Mouse (Mus musculus): Measurements from ENCODE around the gene Rhox2a.
"Not testable (repeated sequence)": the region's sequence is repeated elsewhere in the genome, so short reads cannot be mapped to it uniquely, and the experiment has no call there.

Rhox2a gene

DNA sequence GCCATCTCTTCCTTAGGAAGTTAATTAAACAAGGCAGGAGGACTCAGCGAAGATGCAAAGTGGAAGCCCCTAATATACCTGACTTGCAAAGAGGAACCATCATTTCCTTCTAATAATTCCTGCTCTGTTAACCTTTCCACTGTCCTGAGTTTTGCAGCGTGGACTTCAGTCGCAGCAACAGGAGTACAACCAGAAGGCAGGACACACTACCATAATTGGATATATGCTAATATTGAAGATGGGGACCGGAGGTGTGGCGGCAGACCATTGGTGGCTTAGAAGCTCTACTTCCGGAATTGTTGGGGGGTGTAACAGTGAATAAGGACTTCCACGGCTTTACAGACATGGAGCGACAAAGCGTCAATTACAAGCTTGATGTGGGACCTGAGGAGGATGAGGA is at the start of gene Rhox2a:
Rhox2a (plus strand) TSS at position 301 of the 400 bp plus-strand sequence.
- DNase-seq: not testable (repeated sequence)

GRCm38 (mm10) chrX:37198676-37199075 is 46.1 kb upstream of the Rhox2a start:
- no peak for DNase-seq

- DNase-seq: no peak
These were observed 33.8 kb upstream of the Rhox2a start, which contains the start of gene Gm9 for GRCm38 (mm10) chrX:37210941-37211340. TSS of gene Gm9 (minus strand) at chrX:37211041.

DNA sequence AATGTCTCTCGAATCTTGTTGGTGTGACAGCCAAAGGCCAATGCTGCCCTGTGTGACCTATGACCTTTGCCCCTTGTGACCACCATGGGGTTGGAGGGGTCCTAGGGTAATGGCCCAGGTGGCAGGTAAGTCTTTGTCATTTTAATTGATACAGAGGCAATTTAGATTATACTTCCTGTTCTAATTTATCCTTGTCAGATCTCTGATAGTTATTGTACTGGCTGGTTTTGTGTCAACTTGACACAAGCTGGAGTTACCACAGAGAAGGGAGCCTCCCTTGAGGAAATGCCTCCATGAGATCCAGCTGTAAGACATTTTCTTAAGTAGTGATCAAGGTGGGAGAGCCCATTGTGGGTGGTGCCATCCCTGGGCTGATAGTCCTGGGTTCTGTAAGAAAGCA is 22.6 kb upstream of the Rhox2a start, which contains the start of gene Rhox1:
Rhox1 (minus strand) TSS at position 101 of the 400 bp plus-strand sequence.
- DNase-seq: not testable (repeated sequence)

DNA sequence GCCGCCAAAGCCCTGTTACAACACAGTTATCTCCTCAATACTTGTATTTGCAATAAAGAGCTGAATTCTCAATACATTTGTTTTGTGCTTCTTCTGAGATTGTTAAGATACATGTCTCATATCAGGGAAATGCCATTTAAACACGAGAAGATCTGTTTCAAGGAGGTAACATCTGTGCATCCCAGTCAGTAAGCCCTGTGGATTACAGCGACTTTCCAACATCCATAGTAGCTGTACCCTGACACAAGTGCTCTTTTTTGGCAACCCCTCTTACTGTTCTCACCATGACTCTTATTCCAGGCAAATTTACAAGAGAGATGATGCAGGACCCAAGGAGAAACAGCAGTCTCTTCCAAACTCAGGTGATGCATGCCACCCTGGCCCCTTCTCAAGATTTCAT is 4.8 kb downstream of the Rhox2a start, which contains the start of gene Rhox3a:
Rhox3a (plus strand) TSS at position 301 of the 400 bp plus-strand sequence.
- not testable (repeated sequence) for DNase-seq

DNA sequence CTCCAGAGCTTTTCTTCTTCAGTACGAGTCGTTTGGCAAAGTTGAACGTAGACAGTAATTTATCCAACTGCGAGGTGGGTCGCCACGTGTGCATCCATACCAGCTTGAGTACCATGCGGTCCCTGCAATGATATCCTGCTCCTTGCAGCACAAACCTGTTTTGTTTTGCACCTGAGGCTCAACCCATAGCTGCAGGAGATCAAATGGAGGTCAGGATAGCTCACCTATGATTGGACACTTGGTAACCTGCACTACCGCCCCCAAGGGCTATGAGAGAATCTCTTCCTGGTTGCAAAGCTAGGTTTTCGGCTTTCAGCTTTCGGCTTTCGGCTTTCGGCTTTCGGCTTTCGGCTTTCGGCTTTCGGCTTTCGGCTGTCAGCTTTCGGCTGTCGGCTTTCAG is 20.3 kb downstream of the Rhox2a start, which contains the start of gene Rhox4a:
Rhox4a (plus strand) TSS at position 301 of the 400 bp plus-strand sequence.
- DNase-seq: not testable (repeated sequence)

Measured in cerebellum, adult 8-10 months (tissue).